Mouse (Mus musculus): ENCODE data around the gene Fcf1. TPM values are rescaled to one million over a fixed set of nuclear protein-coding genes. Genes with fewer than 3 reads are reported as not detected.
A peak's percentile ranks its signal among the peaks of the same experiment; 100 is the strongest.

The Fcf1 gene
- total RNA-seq (2017), result 101 to 149 TPM (median 133 TPM) in 3 replicates

- ATAC-seq (replicated peaks; ENCODE audit: insufficient number of reproducible peaks, low FRiP score, low TSS enrichment, poor library complexity, severe bottlenecking), result peak; percentile 94
Observed at GRCm38 (mm10) chr12:84970428-84971096, at the start of gene Fcf1, which contains the start of gene Arel1. Fcf1 (plus strand) TSS chr12:84970897. Arel1 (minus strand) TSS chr12:84970900.

DNA sequence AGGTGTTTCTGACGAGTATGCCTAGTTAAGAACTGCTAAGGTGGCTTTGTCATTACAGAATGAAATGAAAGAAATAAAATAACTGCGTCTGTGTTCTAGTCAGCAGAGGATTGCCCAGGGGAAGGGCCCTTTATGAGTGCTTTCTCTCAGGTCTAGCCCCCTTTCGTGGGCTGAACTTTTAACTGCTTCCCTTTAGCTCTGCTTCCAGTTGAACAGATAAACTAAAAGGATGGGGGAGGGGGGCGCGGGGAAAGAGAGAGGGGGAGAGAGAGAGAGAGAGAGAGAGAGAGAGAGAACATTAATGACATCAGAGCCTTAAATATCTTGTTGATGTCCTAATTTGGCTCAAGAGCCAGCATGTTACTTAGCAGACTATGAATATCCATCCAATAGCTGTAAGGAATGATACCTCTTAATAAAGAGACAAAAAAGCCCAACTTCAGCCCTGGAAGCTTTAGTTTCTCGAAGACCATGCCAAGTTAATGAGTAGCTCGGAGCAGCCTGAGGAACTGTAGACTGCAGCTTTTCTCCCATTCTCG, 48.7 kb upstream of the Fcf1 start:
- no peak for ATAC-seq (replicated peaks; ENCODE audit: insufficient number of reproducible peaks, low FRiP score, low TSS enrichment, poor library complexity, severe bottlenecking)

- no peak for ATAC-seq (replicated peaks; ENCODE audit: insufficient number of reproducible peaks, low FRiP score, low TSS enrichment, poor library complexity, severe bottlenecking)
Observed at GRCm38 (mm10) chr12:84924324-84924723, 46.4 kb upstream of the Fcf1 start.

DNA sequence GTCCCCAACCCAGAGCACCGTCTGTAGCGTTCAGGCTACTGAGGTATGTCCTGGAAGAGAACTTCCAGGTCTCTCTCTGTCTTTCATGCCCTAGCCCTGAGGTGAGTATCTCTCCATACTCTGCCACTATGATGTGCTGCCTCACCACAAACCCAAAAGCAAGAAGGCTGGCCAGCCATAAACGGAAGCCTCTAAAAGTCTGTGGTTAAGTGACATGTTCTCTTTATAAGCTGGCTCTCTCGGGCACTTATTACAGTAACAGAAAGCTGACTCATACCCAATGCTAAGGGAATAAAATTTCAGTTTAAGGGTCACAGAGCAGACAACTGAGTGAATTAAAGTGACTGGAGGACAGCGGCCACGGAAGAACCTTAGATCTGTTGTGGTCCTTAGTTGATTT, 44.2 kb upstream of the Fcf1 start:
- ATAC-seq (replicated peaks; ENCODE audit: insufficient number of reproducible peaks, low FRiP score, low TSS enrichment, poor library complexity, severe bottlenecking), result no peak

DNA sequence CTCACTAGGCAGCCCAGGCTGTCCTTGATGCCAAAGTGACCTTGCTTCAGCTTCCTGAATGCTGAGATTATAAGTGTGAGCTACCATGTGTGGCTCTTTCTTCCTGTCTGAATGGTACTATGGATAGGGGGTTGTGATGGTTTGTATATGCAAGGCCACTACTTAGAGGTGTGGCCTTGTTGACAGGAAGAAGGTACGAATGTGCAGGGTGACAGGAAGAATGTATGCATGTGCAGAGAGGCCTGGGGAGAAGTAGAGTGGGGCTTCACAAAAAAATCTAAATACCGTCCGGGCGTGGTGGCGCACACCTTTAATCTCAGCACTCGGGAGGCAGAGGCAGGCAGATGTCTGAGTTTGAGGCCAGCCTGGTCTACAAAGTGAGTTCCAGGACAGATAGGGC, 38.5 kb upstream of the Fcf1 start:
- ATAC-seq (replicated peaks; ENCODE audit: insufficient number of reproducible peaks, low FRiP score, low TSS enrichment, poor library complexity, severe bottlenecking), result no peak

DNA sequence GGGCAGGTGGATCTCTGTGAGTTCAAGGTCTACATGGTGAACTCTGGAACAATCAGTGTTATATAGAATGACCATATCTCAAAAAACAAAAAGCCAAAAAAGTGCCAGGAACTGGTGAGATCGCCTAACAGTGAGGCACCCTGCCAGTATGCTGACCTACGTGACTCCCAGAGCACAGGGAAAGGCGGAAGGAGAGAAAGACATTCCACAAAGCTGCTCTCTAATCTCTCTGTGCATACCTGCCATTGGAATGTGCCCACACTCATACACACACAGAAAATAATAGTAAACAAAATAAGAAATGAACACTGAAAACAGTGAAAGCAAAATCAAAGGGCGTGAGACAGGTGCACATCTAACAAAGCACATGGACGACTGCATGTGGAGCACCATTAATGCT, 35.4 kb upstream of the Fcf1 start:
- ATAC-seq (replicated peaks; ENCODE audit: insufficient number of reproducible peaks, low FRiP score, low TSS enrichment, poor library complexity, severe bottlenecking), result no peak

- ATAC-seq (replicated peaks; ENCODE audit: insufficient number of reproducible peaks, low FRiP score, low TSS enrichment, poor library complexity, severe bottlenecking), result no peak
Observed at GRCm38 (mm10) chr12:84939117-84939516, 31.6 kb upstream of the Fcf1 start.

DNA sequence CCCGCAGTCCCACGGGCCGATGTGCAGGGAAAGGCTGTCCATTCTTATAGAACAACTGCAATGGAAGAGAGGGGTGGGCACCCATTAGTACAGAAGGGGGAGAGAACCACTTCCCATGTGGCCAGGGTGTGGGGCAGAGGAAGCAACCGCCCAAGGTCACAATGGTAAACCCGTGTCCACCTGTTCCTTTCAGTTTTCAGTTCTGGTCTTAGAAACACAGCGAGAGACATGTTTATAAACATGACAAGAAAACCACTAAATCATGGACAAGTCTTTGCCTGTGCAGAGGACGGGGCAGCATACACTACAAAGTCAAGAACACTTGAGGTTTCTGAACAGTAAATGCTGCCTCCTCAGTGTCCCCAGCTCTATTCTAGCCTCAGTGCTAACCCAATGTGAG, 30.4 kb upstream of the Fcf1 start:
- ATAC-seq (replicated peaks; ENCODE audit: insufficient number of reproducible peaks, low FRiP score, low TSS enrichment, poor library complexity, severe bottlenecking), result no peak

DNA sequence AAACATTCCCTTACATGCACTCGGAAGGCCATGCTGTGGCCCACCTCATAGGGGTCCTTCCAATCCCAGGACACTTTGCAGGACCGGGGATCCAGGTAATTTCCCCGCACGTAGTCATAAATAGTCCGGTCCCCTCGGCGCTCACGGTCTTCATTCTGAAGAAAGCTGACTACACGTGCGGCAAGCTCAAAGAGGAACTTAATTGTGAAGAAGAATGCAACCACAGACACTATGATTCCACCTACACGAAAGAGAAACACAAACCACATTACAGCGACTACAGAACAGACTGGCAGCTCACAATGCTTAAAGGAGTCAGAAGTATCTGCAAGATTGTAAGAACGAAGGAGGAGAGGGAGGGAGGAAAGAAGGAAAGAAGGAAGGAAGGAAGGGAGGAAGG, 29.0 kb upstream of the Fcf1 start:
- ATAC-seq (replicated peaks; ENCODE audit: insufficient number of reproducible peaks, low FRiP score, low TSS enrichment, poor library complexity, severe bottlenecking), result no peak

GRCm38 (mm10) chr12:84943006-84943952, 27.4 kb upstream of the Fcf1 start:
- ATAC-seq (replicated peaks; ENCODE audit: insufficient number of reproducible peaks, low FRiP score, low TSS enrichment, poor library complexity, severe bottlenecking), result no peak

DNA sequence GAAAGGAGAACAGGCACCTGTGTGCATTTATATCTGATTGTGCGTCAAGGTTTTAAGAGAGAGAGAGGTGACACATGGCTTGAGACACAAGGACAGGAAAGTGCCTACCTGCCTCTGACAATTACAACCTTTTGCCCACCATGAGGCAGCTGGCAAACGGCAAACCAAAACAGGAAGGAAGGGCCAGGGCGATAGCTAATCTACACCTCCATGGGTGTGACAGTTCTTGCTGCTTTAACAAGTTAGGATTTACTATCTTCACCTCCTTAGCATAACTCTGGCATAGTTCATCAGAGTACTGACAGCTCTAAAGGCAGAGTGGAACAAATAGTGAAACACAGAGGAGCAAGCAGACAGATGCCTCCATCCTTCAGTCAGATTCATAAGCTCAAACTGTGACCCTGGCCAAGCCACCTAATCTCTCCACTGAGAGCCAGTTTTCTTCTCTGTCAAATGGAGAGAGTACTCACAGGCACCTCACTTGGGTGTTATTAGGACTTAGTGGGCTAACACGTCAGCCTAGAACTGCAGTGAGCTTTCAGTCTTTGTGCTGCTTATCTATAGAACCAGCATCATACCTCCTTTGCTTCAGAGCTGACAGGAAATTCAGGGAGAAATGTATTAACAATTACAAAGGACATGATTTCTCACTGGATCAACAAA, 26.4 kb upstream of the Fcf1 start:
- no peak for ATAC-seq (replicated peaks; ENCODE audit: insufficient number of reproducible peaks, low FRiP score, low TSS enrichment, poor library complexity, severe bottlenecking)

- no peak for ATAC-seq (replicated peaks; ENCODE audit: insufficient number of reproducible peaks, low FRiP score, low TSS enrichment, poor library complexity, severe bottlenecking)
Observed at GRCm38 (mm10) chr12:84944813-84945553, 25.7 kb upstream of the Fcf1 start.

DNA sequence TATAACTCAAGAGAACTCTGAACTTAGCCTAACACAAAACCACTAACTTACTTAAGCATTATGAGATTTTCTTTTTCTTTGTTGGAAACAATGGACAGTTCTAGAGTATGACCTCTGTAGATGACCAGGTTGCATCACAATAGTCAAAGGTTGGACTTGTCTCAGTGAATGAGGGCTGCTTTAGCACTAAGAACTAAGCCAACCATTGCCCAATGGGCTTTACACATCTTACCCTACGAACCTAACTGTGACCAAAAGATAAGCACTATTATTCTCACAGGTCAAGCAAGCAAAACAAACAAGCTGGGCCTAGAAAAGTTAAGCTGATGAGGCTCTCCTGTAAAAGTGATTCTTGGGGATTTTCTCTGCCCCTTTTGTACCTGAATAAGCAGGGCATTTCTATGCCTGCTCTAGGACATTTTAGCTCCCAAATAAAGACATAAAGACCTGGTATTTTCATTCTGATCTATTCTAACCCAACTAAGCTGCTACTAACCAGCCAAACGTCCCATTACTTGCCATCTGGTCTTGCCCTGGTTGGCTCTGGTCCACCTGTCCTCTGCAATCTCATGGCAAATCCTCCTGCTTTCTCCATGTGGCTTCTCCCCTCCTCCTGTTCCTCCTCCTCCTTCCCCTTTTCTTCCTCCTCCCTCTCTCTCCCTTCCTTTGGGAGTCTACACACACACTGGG, 22.7 kb upstream of the Fcf1 start:
- ATAC-seq (replicated peaks; ENCODE audit: insufficient number of reproducible peaks, low FRiP score, low TSS enrichment, poor library complexity, severe bottlenecking), result no peak

DNA sequence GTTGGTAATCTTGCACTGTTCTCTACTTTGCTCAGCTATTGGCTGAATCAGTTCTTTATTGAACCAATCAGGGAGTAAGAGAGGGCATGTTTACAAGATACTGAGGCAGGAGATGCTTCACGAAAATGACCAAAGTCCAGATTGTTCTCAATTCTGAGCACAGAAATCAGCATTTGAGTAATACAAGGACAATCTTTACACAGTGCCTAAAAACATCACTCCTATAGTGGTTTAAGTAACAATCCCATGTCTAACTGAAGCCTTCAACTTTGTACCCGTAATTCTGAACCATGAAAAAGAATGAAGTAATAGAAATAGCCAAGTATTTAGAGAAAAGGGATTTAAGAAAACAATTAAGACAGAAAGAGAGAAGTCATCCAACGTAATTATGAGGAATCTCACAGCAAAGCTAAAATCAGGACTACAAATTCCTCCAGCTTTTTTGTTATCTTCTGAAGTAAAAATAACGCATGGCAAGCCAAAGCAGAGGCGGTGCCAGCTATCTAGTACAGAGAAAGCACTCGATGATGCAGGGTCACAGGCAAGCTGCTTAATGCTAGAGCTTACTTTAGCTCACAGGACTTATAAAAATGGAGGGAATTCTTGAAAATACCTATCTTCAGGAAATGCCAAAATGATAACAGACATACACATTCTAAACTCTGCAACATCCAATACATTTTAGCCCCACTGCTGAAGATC, 22.0 kb upstream of the Fcf1 start:
- ATAC-seq (replicated peaks; ENCODE audit: insufficient number of reproducible peaks, low FRiP score, low TSS enrichment, poor library complexity, severe bottlenecking), result no peak

- no peak for ATAC-seq (replicated peaks; ENCODE audit: insufficient number of reproducible peaks, low FRiP score, low TSS enrichment, poor library complexity, severe bottlenecking)
Observed at GRCm38 (mm10) chr12:84950763-84951162, 19.9 kb upstream of the Fcf1 start.

DNA sequence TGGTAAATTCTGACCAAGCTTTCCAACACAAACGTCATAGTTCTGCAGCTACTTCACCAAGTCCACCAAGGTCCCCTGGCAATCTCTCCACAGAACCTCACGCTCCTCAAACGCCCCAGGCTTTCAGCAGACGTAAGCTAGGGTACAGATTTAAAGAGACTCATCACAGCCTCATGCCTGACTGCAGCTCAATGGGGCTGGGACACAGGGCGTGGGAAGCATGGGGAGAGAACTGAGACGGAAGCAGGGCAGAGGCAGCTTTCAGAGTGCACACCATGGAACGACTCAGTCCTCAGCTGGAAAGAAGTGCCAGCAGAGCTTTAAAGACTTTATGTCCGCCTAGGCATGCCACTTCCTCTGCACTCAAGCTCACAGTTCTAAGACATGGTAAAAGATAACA, 19.2 kb upstream of the Fcf1 start:
- ATAC-seq (replicated peaks; ENCODE audit: insufficient number of reproducible peaks, low FRiP score, low TSS enrichment, poor library complexity, severe bottlenecking), result no peak

DNA sequence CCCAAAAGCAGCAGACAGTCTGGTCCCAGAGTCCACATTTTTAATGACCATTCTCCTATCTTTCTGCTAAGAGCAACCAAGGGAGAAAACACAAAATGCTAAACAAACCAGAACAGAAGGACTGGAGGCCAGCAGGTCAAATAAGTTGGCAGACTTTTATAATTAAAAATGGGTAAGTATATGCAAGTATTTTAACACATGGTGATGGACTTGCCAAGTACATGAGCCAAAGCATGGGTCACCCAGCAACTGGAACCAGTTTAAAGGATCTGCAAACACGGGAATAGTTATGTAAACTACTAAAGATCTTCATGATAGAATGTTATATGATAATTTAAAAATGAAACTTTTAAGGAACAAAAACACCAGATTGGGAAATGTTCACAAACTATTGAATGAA, 18.3 kb upstream of the Fcf1 start:
- no peak for ATAC-seq (replicated peaks; ENCODE audit: insufficient number of reproducible peaks, low FRiP score, low TSS enrichment, poor library complexity, severe bottlenecking)

Data from monocyte, adult 5-6 weeks (primary cell).